Mouse (Mus musculus) heart, embryonic 10.5 days (tissue): ENCODE data around the gene Tex16. TPM values are rescaled to one million over a fixed set of nuclear protein-coding genes. Genes with fewer than 3 reads are reported as not detected.

ENCODE experiments used
- DNase-seq: peaks from one replicate; pipeline ENCODE4 v3.0.0-alpha.2; 2017; ENCODE audit warnings: low spot score
- H3K27ac ChIP-seq: fragments of 300-500 bp; sonication (generic); 2 replicates; pipeline ENCODE4 v1.5.1; 2016; ENCODE audit warnings: mild to moderate bottlenecking
- H3K27me3 ChIP-seq: fragments of 300-500 bp; sonication (generic); 2 replicates; pipeline ENCODE4 v1.6.1; 2016; ENCODE audit warnings: mild to moderate bottlenecking; ENCODE audit not compliant: poor library complexity, insufficient read depth, severe bottlenecking
- H3K36me3 ChIP-seq: fragments of 300-500 bp; sonication (generic); 2 replicates; pipeline ENCODE4 v1.6.1; 2016; ENCODE audit warnings: mild to moderate bottlenecking, moderate library complexity
- H3K4me1 ChIP-seq: fragments of 300-500 bp; sonication (generic); 2 replicates; pipeline ENCODE4 v1.6.1; 2016; ENCODE audit warnings: mild to moderate bottlenecking
- H3K4me3 ChIP-seq: fragments of 300-500 bp; sonication (generic); 2 replicates; pipeline ENCODE4 v1.5.1; 2016; ENCODE audit warnings: mild to moderate bottlenecking, moderate library complexity
- H3K9me3 ChIP-seq: fragments of 300-500 bp; sonication (generic); 2 replicates; pipeline ENCODE4 v1.6.1; 2016; ENCODE audit warnings: mild to moderate bottlenecking, moderate library complexity
- WGBS: fragments of 180-500 bp; shearing (Covaris S2); methylation state at CpG from one replicate; pipeline ENCODE4 v1.1.7; 2016; 5-methylcytosine and 5-hydroxymethylcytosine counted together
- polyA plus RNA-seq: library from polyadenylated mRNA; unstranded; fragments of >200 nt; fragmentation: Nextera tagmentation; extraction: Ambion mirVana; gene quantifications from 2 replicates; pipeline ENCODE4 v1.2.1, GENCODE M21; 2016

Tex16 gene
- 1.3 TPM in 2 replicates for polyA plus RNA-seq

DNA sequence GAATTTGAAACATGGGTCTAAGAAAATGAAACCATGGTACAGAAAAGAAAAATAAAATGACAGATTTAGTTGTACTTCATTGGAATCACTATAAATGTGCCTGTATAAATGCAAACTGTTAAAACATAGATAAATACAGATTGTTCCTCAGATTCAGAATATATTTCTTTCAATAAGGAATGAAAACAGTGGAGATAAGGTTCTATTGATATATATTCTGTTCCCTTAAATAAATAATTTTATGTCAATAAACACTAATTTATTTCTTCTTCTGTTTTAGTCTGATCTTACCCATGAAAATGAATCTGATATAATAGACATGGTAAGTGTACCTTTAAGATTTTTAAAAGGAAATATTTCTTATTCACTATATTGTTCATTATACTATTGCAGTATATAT, at the start of gene Tex16:
Gene Tex16, plus strand, starts transcription at position 301 of the 400 bp plus-strand sequence.
- Histone ChIP-seq H3K36me3 (no peaks in the 10 kb centered on the region), H3K4me3 (no peak within 1 kb of the TSS), H3K9me3 (no peaks in the 10 kb centered on the region), H3K4me1 (no peaks in the 10 kb centered on the region), H3K27me3 (no peaks in the 10 kb centered on the region), H3K27ac (no peak within 1 kb of the TSS)
- DNase-seq, result no peak

DNA sequence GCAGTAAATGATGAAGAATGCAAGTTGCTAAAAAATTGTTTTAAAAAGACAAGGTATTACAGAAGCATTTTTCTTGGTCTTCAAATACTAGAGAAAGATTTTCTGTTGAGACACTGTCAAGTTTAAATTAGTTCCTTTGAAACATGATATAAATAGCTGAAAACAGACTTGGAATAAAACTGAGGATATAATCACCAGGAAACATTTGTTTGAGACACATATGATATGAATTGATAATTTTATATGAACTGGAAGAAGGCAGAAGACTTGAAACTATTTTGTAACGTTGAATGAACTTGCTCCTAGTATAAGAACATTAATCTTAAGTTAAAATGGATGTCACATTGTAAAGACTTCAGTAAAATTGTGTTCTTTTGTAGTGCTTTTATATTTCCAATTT, 11.1 kb upstream of the Tex16 start:
- Histone ChIP-seq H3K9me3 (no peaks in the 10 kb centered on the region), H3K27me3 (no peaks in the 10 kb centered on the region), H3K27ac (no peak overlapping the region), H3K4me1 (no peaks in the 10 kb centered on the region), H3K36me3 (no peaks in the 10 kb centered on the region), H3K4me3 (no peak overlapping the region)
- 32% methylated on average over 1 of the region's 1 CpGs for WGBS
- DNase-seq, result no peak

Other genes starting within 250 kb of the Tex16 start
- gene Gm45194, start 119.6 kb upstream of the Tex16 start, polyA plus RNA-seq, result 0.37 and 0.39 TPM in 2 replicates
- 0.10 TPM in 1 of 2 replicates, not detected in the other for gene 4933403O08Rik, start 228.0 kb downstream of the Tex16 start, polyA plus RNA-seq